Mouse (Mus musculus): Measurements from ENCODE around the gene Cavin2. TPM values are rescaled to one million over a fixed set of nuclear protein-coding genes. Genes with fewer than 3 reads are reported as not detected.

Gene Cavin2
- 8.2 and 10.6 TPM in 2 replicates for polyA plus RNA-seq (2015; fragmentation: Nextera tagmentation; extraction: Ambion mirVana)

GRCm38 (mm10) chr1:51288755-51289619 is at the start of gene Cavin2:
Gene Cavin2, plus strand, starts transcription at chr1:51289126.
- no peak for DNase-seq (ENCODE audit: low spot score)

GRCm38 (mm10) chr1:51241311-51241986 is 47.5 kb upstream of the Cavin2 start:
- no peak for DNase-seq (ENCODE audit: low spot score)

GRCm38 (mm10) chr1:51243294-51243693 is 45.6 kb upstream of the Cavin2 start:
- DNase-seq (ENCODE audit: low spot score) = no peak

GRCm38 (mm10) chr1:51243869-51244268 is 45.1 kb upstream of the Cavin2 start:
- no peak for DNase-seq (ENCODE audit: low spot score)

- DNase-seq (ENCODE audit: low spot score) = no peak
These were observed 43.5 kb upstream of the Cavin2 start for GRCm38 (mm10) chr1:51245381-51245780.

GRCm38 (mm10) chr1:51250302-51250701 is 38.6 kb upstream of the Cavin2 start:
- no peak for DNase-seq (ENCODE audit: low spot score)

- no peak for DNase-seq (ENCODE audit: low spot score)
These were observed 23.7 kb upstream of the Cavin2 start for GRCm38 (mm10) chr1:51265118-51265800.

GRCm38 (mm10) chr1:51265926-51266325 is 23.0 kb upstream of the Cavin2 start:
- DNase-seq (ENCODE audit: low spot score) = no peak

GRCm38 (mm10) chr1:51267125-51267524 is 21.8 kb upstream of the Cavin2 start:
- DNase-seq (ENCODE audit: low spot score) = no peak

GRCm38 (mm10) chr1:51268225-51268624 is 20.7 kb upstream of the Cavin2 start:
- DNase-seq (ENCODE audit: low spot score) = no peak

GRCm38 (mm10) chr1:51270196-51270935 is 18.6 kb upstream of the Cavin2 start:
- no peak for DNase-seq (ENCODE audit: low spot score)

- DNase-seq (ENCODE audit: low spot score) = no peak
These were observed 17.1 kb upstream of the Cavin2 start for GRCm38 (mm10) chr1:51271845-51272244.

- DNase-seq (ENCODE audit: low spot score) = no peak
These were observed 16.2 kb upstream of the Cavin2 start for GRCm38 (mm10) chr1:51272583-51273201.

GRCm38 (mm10) chr1:51277879-51278567 is 10.9 kb upstream of the Cavin2 start:
- no peak for DNase-seq (ENCODE audit: low spot score)

- no peak for DNase-seq (ENCODE audit: low spot score)
These were observed 725 bp upstream of the Cavin2 start for GRCm38 (mm10) chr1:51288201-51288600.

GRCm38 (mm10) chr1:51289620-51290445 is 907 bp downstream of the Cavin2 start:
- no peak for DNase-seq (ENCODE audit: low spot score)

GRCm38 (mm10) chr1:51290634-51291033 is 1.7 kb downstream of the Cavin2 start:
- DNase-seq (ENCODE audit: low spot score) = no peak

- DNase-seq (ENCODE audit: low spot score) = no peak
These were observed 3.4 kb downstream of the Cavin2 start for GRCm38 (mm10) chr1:51292348-51292747.

GRCm38 (mm10) chr1:51300295-51300930 is 11.5 kb downstream of the Cavin2 start:
- DNase-seq (ENCODE audit: low spot score) = no peak
